Mouse (Mus musculus) naive thymus-derived CD4-positive, alpha-beta T cell, adult 2 months (primary cell): ENCODE data around the gene Ykt6.

Experiments
- DNase-seq: peaks from one replicate; pipeline ENCODE4 v3.0.0-alpha.2; 2011; ENCODE audit warnings: low read depth

Ykt6 gene

GRCm38 (mm10) chr11:5949586-5950352, 5.7 kb upstream of the Ykt6 start, which contains the start of gene Gck:
TSS of gene Gck (minus strand) at chr11:5950081.
- DNase-seq = no peak

DNA sequence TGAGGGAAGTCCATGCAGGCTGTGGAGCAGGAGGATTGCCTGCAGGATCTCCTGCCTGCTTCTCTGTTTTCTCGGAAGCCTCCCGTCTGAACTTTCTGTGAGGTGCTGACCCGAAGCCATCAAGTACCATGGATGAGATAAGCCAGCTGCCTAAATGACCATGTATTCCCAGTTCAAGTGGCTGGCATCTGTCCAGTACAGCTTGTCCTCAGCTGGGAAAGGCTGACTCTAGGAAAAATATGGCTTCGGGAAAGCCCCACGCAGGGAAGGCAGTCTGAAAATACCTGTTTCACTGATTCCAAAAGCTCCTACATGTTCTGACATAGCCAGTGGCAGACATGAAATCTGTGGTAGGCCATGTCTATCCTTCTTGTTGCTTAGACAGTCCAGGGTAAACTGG, 3.0 kb upstream of the Ykt6 start:
- no peak for DNase-seq

- peak; percentile 61 for DNase-seq
Measured at GRCm38 (mm10) chr11:5953130-5953765, 2.2 kb upstream of the Ykt6 start.

DNA sequence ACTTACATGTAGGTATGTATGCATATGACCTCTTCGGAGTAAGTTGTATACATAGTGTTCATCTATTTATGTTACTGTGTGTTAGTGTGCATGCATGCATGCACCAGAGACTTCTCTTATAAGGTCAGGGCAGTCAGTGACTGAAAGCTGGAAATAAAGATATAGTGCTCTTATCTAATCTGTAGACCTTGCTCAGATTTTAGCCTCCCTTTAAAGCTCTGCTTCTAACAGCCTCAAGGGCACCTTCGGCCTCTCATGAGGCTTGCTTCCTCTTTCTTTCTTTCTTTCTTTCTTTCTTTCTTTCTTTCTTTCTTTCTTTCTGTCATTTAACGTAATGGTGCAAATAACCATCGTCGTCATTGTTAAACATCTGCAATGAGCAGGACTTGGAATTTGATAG, 1.1 kb upstream of the Ykt6 start:
- DNase-seq = peak; percentile 17

- peak; percentile 70 for DNase-seq
Measured at GRCm38 (mm10) chr11:5954965-5955504, 458 bp upstream of the Ykt6 start.

- DNase-seq = no peak
Measured at GRCm38 (mm10) chr11:5960051-5960450, 4.6 kb downstream of the Ykt6 start.

- no peak for DNase-seq
Measured at GRCm38 (mm10) chr11:5965865-5966264, 10.4 kb downstream of the Ykt6 start.

DNA sequence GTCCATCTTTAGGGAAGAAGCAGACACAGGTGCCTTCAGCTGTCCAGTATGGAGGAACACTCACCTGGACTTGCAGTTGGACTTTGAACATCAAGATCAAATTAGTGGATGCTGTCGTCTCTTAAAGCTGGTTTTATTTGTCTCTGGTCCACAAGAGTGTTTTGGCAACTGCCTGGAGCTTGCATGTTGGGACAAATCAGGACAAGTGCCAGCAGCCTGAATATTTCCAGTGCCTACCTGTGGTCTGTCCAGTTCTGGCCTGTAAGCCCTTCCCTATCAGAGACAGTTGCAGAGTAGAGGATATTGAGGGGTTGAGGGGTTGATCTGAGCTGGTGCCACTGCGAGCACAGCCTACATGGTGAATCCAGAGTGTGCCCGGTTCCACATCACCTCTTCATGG, 11.3 kb downstream of the Ykt6 start:
- DNase-seq = no peak

DNA sequence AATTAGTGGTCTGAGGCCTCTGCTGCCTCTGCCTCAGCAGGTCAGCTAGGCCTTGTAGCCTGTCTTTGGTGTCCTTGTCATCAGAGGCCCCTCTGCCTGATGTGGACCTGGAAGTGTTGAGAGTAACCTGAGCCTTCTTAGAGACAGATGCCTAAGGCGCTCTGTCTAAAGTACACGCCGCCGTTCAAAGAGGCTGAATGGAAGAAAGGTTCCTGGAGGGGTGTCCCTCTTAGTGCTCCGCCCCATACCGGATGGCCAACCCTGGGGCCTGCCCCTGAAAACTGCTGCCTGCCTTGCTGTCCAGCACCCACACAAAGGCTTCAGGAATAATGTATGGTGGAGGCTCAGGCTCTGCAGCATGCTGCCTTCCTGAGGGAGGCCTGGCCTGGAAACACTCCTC, 12.7 kb downstream of the Ykt6 start:
- DNase-seq = no peak

DNA sequence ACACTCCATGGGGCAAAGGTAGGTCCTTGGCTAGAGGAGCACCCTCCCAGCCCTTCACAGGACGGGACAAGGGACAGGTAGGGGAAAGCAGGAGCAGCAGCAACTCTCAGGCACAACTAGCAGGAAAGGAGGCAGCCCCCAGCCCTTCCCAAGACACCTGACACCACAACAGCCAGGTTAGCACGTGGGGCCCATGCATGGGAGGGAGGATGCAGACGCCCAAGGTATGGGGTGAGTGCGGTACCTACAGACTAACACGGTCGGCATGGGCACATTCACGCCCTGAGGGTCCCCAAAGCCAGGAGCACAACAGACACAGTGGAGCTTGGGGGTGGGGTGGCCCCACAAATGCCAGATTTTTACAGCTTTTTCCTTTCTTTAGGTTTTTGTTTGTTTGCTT, 15.7 kb downstream of the Ykt6 start:
- DNase-seq = no peak

GRCm38 (mm10) chr11:5973151-5973550, 17.7 kb downstream of the Ykt6 start:
- no peak for DNase-seq

DNA sequence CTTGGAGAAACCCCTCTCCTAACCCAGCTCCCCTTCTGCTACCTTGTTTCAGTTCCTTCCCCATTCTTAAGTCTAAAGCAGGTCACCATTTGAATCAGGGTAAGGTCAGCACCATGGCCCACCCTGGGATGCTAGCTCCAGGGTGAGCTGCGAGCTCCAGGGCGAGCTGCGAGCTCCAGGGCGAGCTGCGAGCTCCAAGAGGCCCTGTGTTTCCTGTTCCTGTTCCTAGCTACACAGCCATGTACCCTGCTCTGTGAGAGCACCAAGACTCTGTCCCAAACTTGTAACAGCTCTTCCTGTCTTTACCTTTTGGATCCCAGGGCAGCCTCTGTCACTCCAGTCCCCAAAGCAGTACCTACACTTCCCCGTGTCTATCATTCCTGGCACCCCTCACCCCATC, 18.6 kb downstream of the Ykt6 start:
- no peak for DNase-seq

- no peak for DNase-seq
Measured at GRCm38 (mm10) chr11:5975068-5975467, 19.6 kb downstream of the Ykt6 start.

DNA sequence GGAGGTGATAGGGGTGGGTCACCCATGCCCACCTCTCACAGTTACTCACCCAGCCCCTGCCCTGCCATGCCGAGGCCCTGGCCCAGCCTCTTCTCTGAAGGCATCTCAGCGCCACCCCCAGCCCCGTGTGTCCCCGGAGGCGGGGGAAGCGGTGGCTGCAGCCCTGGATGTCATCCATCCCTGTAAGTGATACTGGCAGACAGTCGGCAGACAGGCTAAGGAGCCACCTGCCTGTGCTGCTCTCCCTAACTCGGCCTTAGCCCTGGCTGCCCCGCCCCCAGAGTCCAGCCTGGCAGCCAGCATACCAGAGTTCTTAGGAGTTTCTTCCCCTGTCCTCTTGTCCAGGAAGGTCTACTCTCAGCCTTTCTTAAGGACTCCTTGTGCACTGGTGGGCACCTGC, 20.6 kb downstream of the Ykt6 start:
- DNase-seq = no peak

GRCm38 (mm10) chr11:5979088-5979487, 23.6 kb downstream of the Ykt6 start:
- no peak for DNase-seq

GRCm38 (mm10) chr11:5980108-5980507, 24.6 kb downstream of the Ykt6 start:
- no peak for DNase-seq

DNA sequence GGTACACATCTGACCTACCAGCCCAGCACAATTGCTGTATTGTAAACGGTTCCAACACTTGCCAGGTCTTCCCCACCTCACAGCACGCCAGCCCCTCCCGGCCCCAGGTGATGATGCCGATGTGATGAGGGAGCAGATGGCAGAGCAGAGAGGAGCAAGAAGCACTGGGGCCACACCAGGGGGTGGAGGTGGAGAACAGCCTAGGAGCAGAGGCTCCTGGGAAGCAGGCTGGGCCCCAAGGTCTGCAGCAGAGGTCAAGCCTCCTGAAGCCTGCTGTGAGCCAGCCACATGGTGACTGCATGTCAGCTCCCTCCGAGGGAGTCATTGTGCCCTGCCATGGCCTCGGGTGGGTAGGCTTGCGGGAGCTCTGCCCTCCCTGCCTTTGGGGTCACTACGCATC, 25.1 kb downstream of the Ykt6 start:
- no peak for DNase-seq

DNA sequence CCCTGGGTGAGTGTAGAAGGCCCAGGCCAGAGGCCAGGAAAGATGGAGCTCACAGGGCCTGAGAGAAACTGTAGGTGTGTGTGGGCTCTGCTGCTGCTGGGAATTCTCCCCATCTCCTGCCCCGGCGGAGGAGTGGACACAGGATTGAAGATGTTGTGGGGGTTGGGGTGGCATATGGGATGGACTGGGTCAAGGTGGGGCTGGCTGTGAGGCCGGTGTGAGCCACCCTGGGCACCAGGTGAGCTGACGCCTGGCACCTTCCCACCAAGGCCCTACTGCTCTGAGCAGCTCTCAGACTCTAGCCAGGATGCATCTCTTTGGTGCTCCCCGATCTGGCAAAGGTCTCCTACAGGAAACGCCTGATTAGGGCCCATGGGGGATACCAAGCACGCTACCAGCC, 25.8 kb downstream of the Ykt6 start:
- DNase-seq = no peak

- no peak for DNase-seq
Measured at GRCm38 (mm10) chr11:5983629-5984028, 28.1 kb downstream of the Ykt6 start.

DNA sequence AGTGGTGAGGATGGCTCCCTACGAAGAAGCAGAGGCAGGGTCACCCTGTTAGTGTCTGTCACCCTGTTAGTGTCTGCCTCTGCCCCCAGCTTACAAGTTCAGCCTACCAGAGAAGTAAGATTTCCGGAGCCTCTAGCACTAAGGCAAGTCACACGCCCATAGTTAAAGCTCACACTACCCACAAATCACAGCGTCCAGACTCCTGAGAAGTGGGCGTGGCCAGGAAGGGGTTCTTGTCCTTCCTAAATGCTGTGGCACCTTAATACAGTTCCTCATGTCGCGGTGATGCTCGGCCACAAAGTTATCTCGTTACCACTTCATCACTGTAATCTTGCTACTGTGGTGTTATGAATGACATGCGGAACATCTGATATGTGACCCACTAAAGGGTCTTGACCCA, 32.6 kb downstream of the Ykt6 start:
- no peak for DNase-seq

- DNase-seq = no peak
Measured at GRCm38 (mm10) chr11:5989954-5990593, 34.6 kb downstream of the Ykt6 start.

GRCm38 (mm10) chr11:5990910-5991309, 35.4 kb downstream of the Ykt6 start:
- DNase-seq = peak; percentile 73

- no peak for DNase-seq
Measured at GRCm38 (mm10) chr11:5994212-5994611, 38.7 kb downstream of the Ykt6 start.
